Mouse (Mus musculus) mouse embryonic stem cell (cell line): ENCODE results near the gene Scn2a.

Experiments
- in situ Hi-C, 2 experiments: fragments of 300-500 bp; cut with MboI; formaldehyde crosslinking; loops; 1 replicate in 1 of 2; 3 replicates in 1 of 2; pipeline ENCODE4 v1.14.3; 2019 to 2020; ENCODE audit warnings: low sequenced_read_pairs in 2 of 2, low pct_unique_long_range_greater_than_20kb in 1 of 2, mixed read lengths in 1 of 2; ENCODE audit not compliant: unreplicated experiment in 1 of 2

Scn2a gene

DNA sequence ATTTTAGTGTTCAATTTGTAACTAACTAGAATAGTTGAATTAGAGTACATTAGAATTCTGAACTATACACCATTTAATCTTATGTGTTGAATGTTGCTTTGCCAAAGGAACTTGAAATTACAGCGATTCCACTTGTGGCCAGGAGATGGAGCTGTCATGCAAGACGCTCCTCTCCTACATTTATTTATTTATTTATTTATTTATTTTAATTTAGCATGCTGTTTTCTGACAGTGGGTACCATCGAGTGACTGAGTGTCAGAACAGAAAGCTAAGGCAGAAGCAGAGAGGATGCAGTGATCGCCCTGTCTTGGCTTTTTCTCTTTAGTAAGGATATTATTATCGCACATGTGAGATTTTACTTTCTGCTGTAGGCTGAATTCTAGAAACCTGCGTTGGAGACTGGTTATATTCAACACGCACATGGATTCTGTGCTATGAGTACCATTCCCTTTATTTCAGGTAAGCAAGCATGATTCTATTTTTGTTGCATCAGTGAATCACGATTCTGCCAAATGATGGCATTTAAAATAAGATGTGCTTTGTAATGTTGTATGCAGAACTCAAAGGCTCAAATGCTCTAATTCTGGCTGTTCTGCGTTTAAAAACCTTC, at the start of gene Scn2a:
Gene Scn2a, plus strand, starts transcription at position 216 of the 611 bp plus-strand sequence.
- in situ Hi-C loops = no loop called here

DNA sequence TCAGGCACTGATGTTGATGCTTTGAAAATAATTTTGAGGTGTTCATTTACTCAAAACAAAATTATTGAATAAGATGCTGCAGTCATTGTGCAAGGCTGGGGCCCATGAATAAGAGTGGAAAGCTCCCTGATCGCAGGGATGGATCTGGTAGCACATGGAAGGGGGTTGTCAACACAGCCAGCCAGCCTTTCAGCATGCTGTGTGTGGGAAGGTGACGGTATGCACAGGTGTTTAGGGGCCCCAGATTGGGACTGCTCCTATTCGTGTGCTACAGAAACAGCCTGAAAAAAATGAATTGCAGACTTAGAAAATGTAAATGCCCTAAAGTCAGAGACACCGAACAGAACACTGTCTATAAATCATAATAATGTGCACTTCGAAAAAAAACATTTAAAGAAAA, 32.9 kb upstream of the Scn2a start:
- in situ Hi-C loops = no loop called here

DNA sequence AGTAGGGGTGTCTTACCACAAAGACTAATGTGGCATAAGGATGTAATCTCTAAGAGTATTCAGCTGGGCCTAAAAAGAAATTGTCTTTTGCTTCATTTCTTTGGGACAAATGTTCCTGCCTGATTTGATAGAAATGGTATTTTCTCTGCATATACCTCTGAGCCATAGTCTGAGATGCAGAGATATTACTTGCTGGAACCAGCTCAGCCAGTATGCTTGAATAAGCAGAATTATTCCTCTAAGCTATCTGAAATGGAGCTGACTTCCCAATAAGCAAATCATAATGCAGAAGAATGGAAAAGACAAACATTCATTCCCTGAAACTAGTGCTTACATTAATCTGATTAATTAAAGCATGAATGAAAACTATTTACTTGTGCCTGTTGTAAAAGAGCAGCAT, 12.8 kb upstream of the Scn2a start:
- in situ Hi-C loops = no loop called here

DNA sequence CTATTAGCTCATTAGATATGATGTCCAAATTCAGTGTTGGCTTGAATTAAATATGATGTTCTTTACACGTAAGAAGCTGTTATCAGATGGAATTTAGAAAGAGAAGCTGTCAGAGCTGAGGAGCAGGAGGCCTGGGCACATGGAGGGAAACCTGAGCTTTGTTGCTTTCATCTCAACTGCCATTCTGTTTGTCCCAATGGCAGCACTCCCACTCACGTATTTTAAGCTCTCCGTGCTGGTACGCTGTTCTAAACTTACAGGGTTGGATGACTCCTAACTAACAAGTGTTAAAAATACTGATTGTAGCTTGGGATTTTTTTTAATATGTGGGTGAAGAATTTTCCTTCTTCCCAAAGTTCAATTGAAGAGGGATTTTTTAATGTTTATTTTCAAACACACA, 8.7 kb upstream of the Scn2a start:
- in situ Hi-C loops = no loop called here

DNA sequence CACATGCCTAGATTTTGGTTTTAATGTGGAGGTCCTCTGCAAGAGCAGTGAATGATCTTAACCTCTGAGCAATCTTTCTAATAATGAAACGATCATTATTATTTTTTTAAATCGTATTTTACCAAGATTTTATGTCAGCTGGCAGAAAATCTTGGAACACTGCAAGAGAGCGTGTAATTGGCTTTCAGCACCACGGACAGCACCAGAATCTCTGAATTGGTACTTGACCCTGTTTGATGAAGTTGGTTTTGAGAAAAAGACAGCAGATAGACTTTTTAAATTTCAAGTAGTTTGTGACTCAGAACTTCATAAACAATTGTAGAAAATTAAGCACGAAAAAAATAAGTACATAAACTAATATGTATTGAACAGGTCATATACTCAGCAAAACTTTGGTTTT, 790 bp upstream of the Scn2a start:
- in situ Hi-C loops = no loop called here

DNA sequence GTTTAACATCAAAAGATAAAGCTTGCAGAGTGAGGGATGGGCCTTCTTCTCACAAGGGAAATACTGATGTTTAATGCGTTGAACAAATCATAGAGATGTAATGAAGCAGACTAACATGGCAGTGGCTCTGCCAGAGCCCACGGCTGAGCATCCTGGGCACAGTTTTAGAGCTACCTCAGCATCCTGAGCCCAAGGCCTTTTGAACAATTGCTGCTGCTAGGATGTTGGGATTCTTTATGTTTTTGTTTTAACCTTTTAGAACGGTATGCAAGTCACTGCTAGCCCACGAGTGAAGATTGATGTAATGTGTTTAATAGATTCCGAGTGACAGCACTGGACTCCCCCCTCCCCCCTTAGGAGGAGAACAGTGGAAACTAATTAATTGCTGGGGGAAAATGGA, 683 bp downstream of the Scn2a start:
- in situ Hi-C loops = no loop called here

DNA sequence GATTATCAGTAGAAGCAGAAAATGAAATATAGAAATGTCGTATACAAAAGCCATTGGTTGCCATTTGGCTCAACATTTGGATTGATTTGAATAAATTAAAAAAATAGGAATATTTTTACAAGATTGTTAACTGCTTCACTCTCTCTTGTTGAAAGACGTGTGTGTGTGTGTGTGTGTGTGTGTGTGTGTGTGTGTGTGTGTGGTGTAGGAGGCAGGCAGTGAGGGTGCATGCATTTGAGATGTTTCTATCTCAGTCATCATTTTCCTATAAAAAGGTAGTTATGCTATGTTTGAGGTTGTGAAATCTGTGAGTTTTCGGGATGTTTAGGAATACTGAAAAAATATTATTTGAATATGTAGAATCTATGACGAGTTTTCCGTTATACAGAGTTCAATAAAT, 1.3 kb downstream of the Scn2a start:
- in situ Hi-C loops = no loop called here

DNA sequence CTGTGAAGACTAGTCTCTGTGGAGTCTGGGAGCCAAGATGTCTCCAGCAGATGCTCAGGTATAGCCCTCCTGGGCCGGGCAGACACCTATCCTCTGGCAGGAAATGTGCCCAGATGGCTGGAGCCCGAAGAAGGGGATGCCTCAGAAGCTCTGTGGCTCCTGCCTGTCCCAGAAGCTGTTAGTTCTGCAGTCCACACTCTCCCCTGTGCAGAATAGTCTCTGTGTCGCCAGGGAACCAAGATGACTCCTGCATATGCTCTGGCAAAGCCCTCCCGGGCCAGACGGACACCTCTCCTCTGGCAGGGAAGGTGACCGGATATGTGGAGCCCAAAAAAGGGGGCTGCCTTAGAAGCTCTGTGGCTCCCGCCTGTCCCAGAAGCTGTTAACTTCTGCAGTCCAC, 32.1 kb downstream of the Scn2a start:
- in situ Hi-C loops = no loop called here

DNA sequence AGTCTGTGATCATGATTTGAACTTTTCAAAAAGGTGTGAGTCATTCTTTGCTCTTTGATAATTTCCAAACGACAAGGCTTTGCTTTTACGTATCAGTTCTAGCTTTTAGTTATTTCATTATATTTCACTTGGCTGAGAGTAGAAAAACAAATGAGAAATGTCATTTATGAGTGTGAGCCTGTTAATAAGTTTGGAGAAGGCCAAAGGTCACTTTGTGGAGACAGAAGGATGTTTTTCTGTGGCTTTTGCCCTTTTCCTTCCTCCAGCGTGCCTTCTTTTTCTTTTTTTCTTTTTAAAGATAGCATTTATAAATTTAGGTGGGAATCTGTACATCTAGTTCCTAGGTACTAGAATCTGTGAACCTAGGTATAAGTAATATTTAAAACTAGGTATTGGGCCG, 36.5 kb downstream of the Scn2a start:
- in situ Hi-C loops = no loop called here

DNA sequence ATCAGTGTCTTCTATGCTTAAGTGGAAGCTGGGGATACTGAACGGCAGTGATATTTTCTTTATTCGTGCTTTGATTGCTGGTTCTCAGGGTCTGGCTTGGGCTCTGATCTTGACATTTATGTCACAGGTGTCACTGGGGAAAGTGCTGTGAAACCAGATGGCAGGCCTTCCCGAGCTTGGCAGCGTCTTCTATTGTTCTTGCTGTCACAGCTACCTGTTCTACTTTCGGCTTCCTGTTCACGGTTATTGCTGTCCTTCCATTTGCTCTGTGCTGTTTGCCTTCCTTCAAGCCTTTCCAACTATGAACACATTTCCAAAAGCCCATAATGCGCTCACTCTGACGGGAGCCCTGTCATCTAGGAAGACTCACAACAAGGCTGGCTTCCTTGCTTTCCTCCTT, 37.9 kb downstream of the Scn2a start:
- in situ Hi-C loops = no loop called here

DNA sequence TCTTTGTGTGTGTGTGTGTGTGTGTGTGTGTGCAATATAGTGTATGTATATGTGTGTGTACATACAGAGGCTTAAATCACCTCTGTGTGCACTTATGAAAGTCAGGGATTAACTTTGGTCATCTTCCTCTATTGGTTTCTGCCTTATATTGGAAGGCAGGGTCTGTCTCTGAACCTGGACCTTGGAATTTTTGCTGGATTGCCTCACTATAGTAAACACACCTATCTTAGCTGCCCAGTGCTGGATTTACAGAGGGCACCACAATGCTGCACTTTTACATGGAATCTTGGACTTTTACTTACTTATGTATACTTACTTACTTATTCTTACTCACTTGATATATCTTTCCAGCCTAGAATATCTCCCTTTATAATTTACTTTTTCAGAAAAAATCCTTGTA, 43.3 kb downstream of the Scn2a start:
- in situ Hi-C loops = no loop called here

DNA sequence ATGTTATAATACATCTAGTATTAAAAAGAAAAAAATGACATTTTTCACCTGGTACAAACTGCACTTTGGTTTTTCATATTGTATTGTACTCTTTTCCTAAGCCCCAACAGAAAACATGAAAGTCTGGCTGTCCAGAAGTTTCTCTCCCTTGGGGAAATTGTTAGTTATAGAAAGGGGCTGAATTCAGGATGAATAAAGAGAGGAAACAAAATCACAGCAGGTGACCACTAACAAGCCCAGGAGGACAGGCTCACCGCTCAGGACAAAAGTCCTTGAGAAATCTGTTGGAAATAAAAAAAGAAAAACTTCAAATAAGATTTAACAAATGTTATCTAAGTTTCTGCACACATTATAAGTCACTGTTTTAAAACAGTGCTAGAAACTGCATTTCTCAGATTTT, 43.9 kb downstream of the Scn2a start:
- in situ Hi-C loops = no loop called here

DNA sequence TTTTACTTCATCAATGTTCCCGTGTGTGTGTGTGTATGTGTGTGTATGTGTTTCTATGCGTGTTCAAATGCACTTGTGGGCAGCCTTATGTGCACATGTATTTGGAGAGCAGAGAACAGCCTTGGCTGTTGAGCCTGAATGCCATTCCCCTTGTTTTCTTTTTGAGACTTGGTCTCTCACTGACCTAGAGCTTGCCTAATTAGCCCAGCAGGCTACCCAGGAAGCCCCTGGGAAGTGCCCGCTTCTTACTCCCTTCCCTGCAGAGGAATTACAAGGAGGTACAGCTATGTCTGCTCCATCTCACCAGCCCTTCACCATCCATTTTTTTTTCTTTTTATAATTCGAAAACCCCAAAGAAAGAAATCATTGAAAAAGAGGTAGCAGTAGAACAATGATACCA, 44.6 kb downstream of the Scn2a start:
- in situ Hi-C loops = no loop called here

DNA sequence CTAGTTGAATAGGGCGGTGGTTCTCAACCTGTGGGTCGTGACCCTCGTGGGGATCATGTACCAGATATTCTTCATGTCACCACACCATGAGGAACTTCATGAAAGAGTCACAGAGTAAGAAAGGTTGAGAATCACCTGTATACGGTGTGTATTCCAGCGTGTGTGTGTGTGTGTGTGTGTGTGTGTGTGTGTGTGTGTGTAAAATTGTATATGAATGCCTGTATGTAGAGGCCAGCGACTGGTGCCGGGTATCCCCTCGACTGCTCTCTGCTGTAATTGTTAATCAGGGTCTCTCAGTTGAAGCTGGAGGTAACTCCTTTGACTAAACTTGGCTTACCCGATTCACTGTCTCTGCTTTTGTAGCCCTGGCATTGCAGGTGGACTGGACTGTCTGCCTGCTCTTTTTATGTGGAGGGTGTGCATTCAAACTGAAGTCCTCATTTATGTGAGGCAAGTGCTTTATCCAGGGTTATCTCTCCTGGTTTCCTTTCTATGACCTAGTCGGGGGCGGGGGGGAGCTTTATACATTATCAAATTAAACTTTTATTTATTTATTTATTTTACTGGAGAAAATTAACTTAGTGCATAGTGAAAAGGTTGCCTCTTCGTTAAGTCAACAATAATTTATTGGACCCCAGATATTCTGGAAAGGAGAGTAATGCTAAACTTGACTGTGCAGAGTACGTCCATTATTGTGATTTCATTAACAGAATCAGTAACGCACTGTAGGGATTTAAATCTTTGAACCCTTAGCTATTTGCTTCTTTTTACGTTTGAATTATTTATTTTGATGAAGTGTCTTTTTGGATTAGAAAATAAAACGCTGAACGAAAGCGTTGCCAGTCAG, 47.2 kb downstream of the Scn2a start:
- in situ Hi-C loops = no loop called here

DNA sequence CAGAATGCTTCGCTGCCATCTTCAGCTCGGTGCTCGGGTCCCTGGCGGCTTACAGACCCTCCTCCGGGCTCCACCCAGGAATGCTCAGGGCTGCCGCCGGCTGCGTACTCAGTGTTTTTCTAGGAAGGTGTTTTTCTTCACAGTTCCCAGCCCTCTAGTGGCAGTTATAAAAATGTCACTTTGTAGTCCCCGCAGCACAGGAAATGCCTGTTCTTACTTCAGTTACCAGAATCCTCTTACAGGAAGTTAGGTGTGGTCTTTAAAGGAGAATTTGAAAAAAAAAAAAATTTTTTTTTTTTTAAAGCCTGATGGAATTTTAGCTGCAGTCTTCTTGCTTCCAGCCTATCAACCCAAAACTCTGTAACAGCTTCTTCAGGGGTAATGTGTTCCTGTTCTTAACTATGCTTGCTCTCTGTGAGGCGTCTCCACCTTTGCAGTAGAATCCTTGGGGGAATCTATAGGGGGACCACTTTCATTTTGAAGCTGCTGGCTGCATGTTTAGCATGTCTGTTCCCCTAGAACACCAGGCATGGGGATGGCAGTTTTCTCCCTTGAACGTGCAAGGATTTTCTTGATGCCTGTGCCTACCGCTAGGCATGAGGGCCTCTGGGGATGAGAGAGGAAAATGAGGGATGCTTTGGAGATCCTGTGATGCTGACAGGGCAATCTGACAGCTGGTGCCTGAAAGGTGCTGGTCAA, 48.0 kb downstream of the Scn2a start:
- in situ Hi-C loops = no loop called here

DNA sequence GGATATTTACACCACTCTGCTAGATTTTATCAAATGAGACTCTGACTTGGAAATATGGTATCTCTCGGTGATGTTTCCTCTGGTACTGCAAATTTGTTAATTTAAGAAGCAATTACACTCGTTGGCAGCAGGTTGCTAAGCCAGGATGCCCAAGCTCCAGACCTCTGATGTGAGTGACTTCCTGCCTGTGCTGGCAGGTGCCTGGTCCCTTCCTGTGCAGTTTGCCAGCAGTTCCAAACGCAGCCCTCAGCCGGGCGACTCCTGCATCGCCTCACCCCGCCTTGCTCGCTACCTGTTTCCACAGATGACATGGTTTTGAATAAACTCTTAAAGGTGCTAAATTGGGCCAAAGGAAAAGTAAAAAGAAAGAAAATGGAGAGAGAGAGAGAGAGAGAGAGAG, 49.0 kb downstream of the Scn2a start:
- in situ Hi-C loops = no loop called here

DNA sequence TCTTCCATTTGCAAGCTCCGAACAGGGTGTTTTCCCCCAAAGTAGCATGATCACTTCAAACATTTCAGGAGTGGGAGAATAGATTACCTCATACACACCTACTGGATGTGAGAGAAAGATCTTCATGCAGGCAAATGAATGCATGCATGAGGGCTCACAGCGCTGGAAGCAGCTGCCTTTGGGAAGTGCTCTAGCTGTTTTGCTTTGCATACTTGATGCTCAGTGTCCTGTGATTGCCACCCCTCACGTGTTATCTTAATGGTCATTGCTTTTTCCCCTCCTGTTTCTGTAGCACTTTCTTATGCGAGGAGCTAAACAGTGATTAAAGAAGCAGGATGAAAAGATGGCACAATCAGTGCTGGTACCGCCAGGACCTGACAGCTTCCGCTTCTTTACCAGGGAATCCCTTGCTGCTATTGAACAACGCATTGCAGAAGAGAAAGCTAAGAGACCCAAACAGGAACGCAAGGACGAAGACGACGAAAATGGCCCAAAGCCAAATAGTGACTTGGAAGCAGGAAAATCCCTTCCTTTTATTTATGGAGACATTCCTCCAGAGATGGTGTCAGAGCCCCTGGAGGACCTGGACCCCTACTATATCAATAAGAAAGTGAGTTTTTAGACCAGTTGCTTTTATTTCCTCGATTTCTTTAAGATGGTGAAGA, 49.7 kb downstream of the Scn2a start:
- in situ Hi-C loops = no loop called here

DNA sequence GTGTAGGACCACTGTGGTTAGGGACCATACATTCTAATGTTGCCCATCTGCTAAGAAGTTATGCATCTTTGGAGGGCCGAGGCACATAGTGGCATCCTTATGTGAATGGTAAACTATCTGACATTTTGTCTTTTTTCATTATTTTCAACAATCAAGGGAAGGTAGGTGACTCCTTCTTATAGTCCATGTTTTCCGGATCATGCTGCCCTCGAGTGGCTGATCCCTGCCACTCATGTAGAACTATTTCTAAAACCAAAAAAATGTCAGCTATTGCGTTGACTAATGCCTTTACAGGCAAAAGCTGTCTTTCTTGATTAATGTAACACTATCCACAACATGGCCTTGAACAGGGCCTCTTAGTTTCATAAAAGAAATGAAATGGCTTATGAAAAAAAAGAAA, 59.0 kb downstream of the Scn2a start:
- in situ Hi-C loops = no loop called here

DNA sequence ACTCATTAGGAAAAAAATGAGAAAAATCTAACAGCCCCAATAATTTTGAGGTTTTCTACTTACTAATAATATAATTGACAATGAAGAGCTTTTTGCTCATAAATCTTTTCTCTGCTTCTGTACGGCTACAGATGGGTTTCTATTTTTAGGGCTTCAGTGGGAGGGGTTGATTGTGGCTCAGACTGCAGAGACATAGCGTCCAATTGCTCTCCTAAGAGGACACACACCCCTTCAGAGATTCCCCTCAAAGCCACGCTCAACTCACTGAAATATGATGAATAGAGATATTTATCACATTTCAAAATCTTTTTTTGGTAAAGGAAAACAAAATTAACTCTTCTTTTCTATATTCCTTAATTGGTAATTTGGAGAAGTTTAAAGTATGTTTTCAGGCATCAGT, 64.6 kb downstream of the Scn2a start:
- in situ Hi-C loops = no loop called here
